Comparison of ENCODE assay signal across 1 mouse cellular context in the genomic region with DNA sequence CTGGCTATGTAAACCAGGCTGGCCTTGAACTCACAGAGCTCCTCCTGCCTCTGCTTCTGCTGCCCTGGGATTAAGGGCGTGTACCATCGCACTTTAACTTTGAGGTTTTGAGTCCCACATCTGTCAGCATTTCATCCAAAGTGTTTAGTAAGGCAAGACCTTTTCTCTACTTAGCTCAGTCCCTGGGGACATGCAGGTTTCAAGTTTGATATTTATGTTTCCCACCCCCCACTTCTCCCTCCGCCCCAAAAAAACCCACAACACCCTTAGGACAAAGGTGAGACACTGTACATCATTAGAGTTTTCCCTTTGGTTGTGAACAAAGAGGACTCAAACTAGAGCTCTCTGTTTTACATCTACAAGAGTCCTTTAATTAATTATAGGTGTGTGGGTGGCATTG.
TF ChIP-seq lines count a peak whose summit lies in the region.

No protein-coding gene starts in this region.

TF ChIP-seq in CH12.LX, 34 proteins besides CTCF, POLR2A, EP300 and RAD21 (continued from another document):
- TF ChIP-seq E2F4 (IDR thresholded peaks at IDR 0.05; ENCODE audit: insufficient replicate concordance, low read depth, low read length) (no peak), MYC (IDR thresholded peaks at IDR 0.05; ENCODE audit: low read depth, low read length) (no peak), KAT2A (IDR thresholded peaks at IDR 0.05; ENCODE audit: insufficient replicate concordance, low read length) (no peak), RCOR1 (conservative IDR thresholded peaks at IDR 0.05; ENCODE audit: low read depth, low read length) (no peak), GABPA (IDR thresholded peaks at IDR 0.05; ENCODE audit: insufficient replicate concordance, low read depth, low read length) (no peak), MAX (IDR thresholded peaks at IDR 0.05; ENCODE audit: low read length) (no peak)
TF ChIP-seq in CH12.LX: peak in this region for 12.
